Mouse (Mus musculus) megakaryocyte progenitor cell, adult 5-6 weeks (primary cell): ENCODE data around the gene Ccdc74a. TPM values are rescaled to one million over a fixed set of nuclear protein-coding genes. Genes with fewer than 3 reads are reported as not detected.

Source experiments
- ATAC-seq: replicated peaks from 2 replicates; pipeline ENCODE4 v1.8.0; 2016; ENCODE audit warnings: mild to moderate bottlenecking, moderate TSS enrichment, inconsistent platforms; ENCODE audit not compliant: poor library complexity
- total RNA-seq, 2 experiments: library from RNA; stranded (forward) in 1 of 2; stranded (reverse) in 1 of 2; fragments of 157-497, 149-512 nt in 1 of 2; fragments of 200-1000 nt in 1 of 2; gene quantifications; 2 replicates each; pipeline versions ENCODE4 v1.2.3 to v1.2.4; 2015 to 2017

Ccdc74a gene
- total RNA-seq, 2 experiments from 2014 or later, result 1.0 TPM; not detected in 1

- no peak for ATAC-seq
Measured at GRCm38 (mm10) chr16:17640706-17641105, 5.6 kb upstream of the Ccdc74a start.

GRCm38 (mm10) chr16:17641301-17641700 lies 5.0 kb upstream of the Ccdc74a start:
- no peak for ATAC-seq

- ATAC-seq, result no peak
Measured at GRCm38 (mm10) chr16:17642311-17642710, 4.0 kb upstream of the Ccdc74a start.

GRCm38 (mm10) chr16:17643437-17643990 lies 2.8 kb upstream of the Ccdc74a start:
- no peak for ATAC-seq

GRCm38 (mm10) chr16:17647156-17647555 lies 886 bp downstream of the Ccdc74a start:
- ATAC-seq, result no peak

- no peak for ATAC-seq
Measured at GRCm38 (mm10) chr16:17647566-17648340, 1.5 kb downstream of the Ccdc74a start.

GRCm38 (mm10) chr16:17649925-17650605 lies 3.8 kb downstream of the Ccdc74a start:
- no peak for ATAC-seq

- ATAC-seq, result no peak
Measured at GRCm38 (mm10) chr16:17650711-17651110, 4.4 kb downstream of the Ccdc74a start.

- ATAC-seq, result peak; percentile 83
Measured at GRCm38 (mm10) chr16:17652607-17653006, 6.3 kb downstream of the Ccdc74a start.

- ATAC-seq, result no peak
Measured at GRCm38 (mm10) chr16:17653601-17654000, 7.3 kb downstream of the Ccdc74a start.

- no peak for ATAC-seq
Measured at GRCm38 (mm10) chr16:17654188-17654795, 8.0 kb downstream of the Ccdc74a start.

GRCm38 (mm10) chr16:17656212-17656871 lies 10.1 kb downstream of the Ccdc74a start:
- peak; percentile 27 for ATAC-seq

- no peak for ATAC-seq
Measured at GRCm38 (mm10) chr16:17665568-17665967, 19.3 kb downstream of the Ccdc74a start.

- ATAC-seq, result no peak
Measured at GRCm38 (mm10) chr16:17669886-17670285, 23.6 kb downstream of the Ccdc74a start.

- ATAC-seq, result no peak
Measured at GRCm38 (mm10) chr16:17694860-17695259, 48.6 kb downstream of the Ccdc74a start.

Other genes starting within 250 kb of the Ccdc74a start
- gene Snap29, start 240.5 kb upstream of the Ccdc74a start, total RNA-seq (2015), result 16.5 and 18.5 TPM in 2 replicates
- gene Snap29, start 240.5 kb upstream of the Ccdc74a start, total RNA-seq (2017), result 17.9 and 18.0 TPM in 2 replicates
- 55.4 and 58.1 TPM in 2 replicates for gene Pi4ka, start 240.2 kb upstream of the Ccdc74a start, total RNA-seq (2015)
- gene Pi4ka, start 240.2 kb upstream of the Ccdc74a start, total RNA-seq (2017), result 28.1 and 39.4 TPM in 2 replicates
- 24.6 and 25.9 TPM in 2 replicates for gene Crkl, start 194.5 kb upstream of the Ccdc74a start, total RNA-seq (2015)
- gene Crkl, start 194.5 kb upstream of the Ccdc74a start, total RNA-seq (2017), result 17.8 and 18.5 TPM in 2 replicates
- not detected in 2 replicates for gene Aifm3, start 156.9 kb upstream of the Ccdc74a start, total RNA-seq (2015)
- gene Aifm3, start 156.9 kb upstream of the Ccdc74a start, total RNA-seq (2017), result not detected in 2 replicates
- 25.1 and 25.7 TPM in 2 replicates for gene Lztr1, start 137.8 kb upstream of the Ccdc74a start, total RNA-seq (2015)
- gene Lztr1, start 137.8 kb upstream of the Ccdc74a start, total RNA-seq (2017), result 29.5 and 40.4 TPM in 2 replicates
- gene Thap7, start 115.3 kb upstream of the Ccdc74a start, total RNA-seq (2015), result 8.9 and 11.8 TPM in 2 replicates
- 26.4 and 28.9 TPM in 2 replicates for gene Thap7, start 115.3 kb upstream of the Ccdc74a start, total RNA-seq (2017)
- 0.15 TPM in 1 of 2 replicates, not detected in the other for gene Lrrc74b, start 85.2 kb upstream of the Ccdc74a start, total RNA-seq (2015)
- gene Lrrc74b, start 85.2 kb upstream of the Ccdc74a start, total RNA-seq (2017), result not detected in 2 replicates
- not detected in 2 replicates for gene P2rx6, start 84.6 kb upstream of the Ccdc74a start, total RNA-seq (2015)
- gene P2rx6, start 84.6 kb upstream of the Ccdc74a start, total RNA-seq (2017), result not detected in 2 replicates
- 1.2 and 1.4 TPM in 2 replicates for gene Slc7a4, start 63.3 kb upstream of the Ccdc74a start, total RNA-seq (2015)
- gene Slc7a4, start 63.3 kb upstream of the Ccdc74a start, total RNA-seq (2017), result 4.2 and 5.6 TPM in 2 replicates
- 59.3 and 76.5 TPM in 2 replicates for gene Smpd4, start 27.1 kb upstream of the Ccdc74a start, total RNA-seq (2015)
- gene Smpd4, start 27.1 kb upstream of the Ccdc74a start, total RNA-seq (2017), result 49.1 and 49.3 TPM in 2 replicates
- gene Med15, start 86.4 kb downstream of the Ccdc74a start, total RNA-seq (2015), result 42.7 and 43.0 TPM in 2 replicates
- gene Med15, start 86.4 kb downstream of the Ccdc74a start, total RNA-seq (2017), result 15.5 and 26.5 TPM in 2 replicates
- 7.5 and 10.6 TPM in 2 replicates for gene Klhl22, start 113.1 kb downstream of the Ccdc74a start, total RNA-seq (2015)
- 12.8 and 34.6 TPM in 2 replicates for gene Klhl22, start 113.1 kb downstream of the Ccdc74a start, total RNA-seq (2017)
- 0.10 TPM in 1 of 2 replicates, not detected in the other for gene Scarf2, start 150.8 kb downstream of the Ccdc74a start, total RNA-seq (2015)
- 0.07 TPM in 1 of 2 replicates, not detected in the other for gene Scarf2, start 150.8 kb downstream of the Ccdc74a start, total RNA-seq (2017)
- not detected in 2 replicates for gene B830017H08Rik, start 186.7 kb downstream of the Ccdc74a start, total RNA-seq (2015)
- not detected in 2 replicates for gene B830017H08Rik, start 186.7 kb downstream of the Ccdc74a start, total RNA-seq (2017)
- gene Car15, start 191.9 kb downstream of the Ccdc74a start, total RNA-seq (2015), result 1.3 and 1.9 TPM in 2 replicates
- 1.2 and 2.5 TPM in 2 replicates for gene Car15, start 191.9 kb downstream of the Ccdc74a start, total RNA-seq (2017)
- 0.05 and 0.20 TPM in 2 replicates for gene Gm20518, start 245.2 kb downstream of the Ccdc74a start, total RNA-seq (2015)
- gene Gm20518, start 245.2 kb downstream of the Ccdc74a start, total RNA-seq (2017), result 0.20 TPM in 1 of 2 replicates, not detected in the other
- not detected in 2 replicates for gene Tssk1, start 247.8 kb downstream of the Ccdc74a start, total RNA-seq (2015)
- not detected in 2 replicates for gene Tssk1, start 247.8 kb downstream of the Ccdc74a start, total RNA-seq (2017)